Mouse (Mus musculus): Measurements from ENCODE around the gene Nme4.

Gene Nme4

GRCm38 (mm10) chr17:26114461-26114860, 19.1 kb upstream of the Nme4 start:
- CTCF ChIA-PET, result interaction anchor here (0.6 kb wide), 1 partner anchor 22 kb away, joined by 3 read pairs; no protein-coding TSS in a partner anchor

GRCm38 (mm10) chr17:26114061-26114460, 18.7 kb upstream of the Nme4 start:
- CTCF ChIA-PET, result interaction anchor here (0.6 to 1.1 kb wide), 2 partner anchors 22 to 138 kb away, joined by 3 to 8 read pairs; no protein-coding TSS in a partner anchor

GRCm38 (mm10) chr17:26113181-26113948, 18.0 kb upstream of the Nme4 start, which contains the start of gene Tmem8:
Gene Tmem8 (plus strand): TSS chr17:26113299.
- CTCF ChIA-PET, result interaction anchor here (1.1 kb wide), 1 partner anchor 139 kb away, joined by 8 read pairs; no protein-coding TSS in a partner anchor

GRCm38 (mm10) chr17:26112751-26113150, 17.3 kb upstream of the Nme4 start:
- CTCF ChIA-PET, result interaction anchor here (0.7 kb wide), 1 partner anchor 13 kb away, joined by 3 read pairs; no protein-coding TSS in a partner anchor

GRCm38 (mm10) chr17:26111722-26112121, 16.3 kb upstream of the Nme4 start:
- CTCF ChIA-PET, result no interaction called here

GRCm38 (mm10) chr17:26111024-26111423, 15.6 kb upstream of the Nme4 start:
- CTCF ChIA-PET, result interaction anchor here (0.7 kb wide), 1 partner anchor 545 kb away, joined by 4 read pairs; no protein-coding TSS in a partner anchor

- CTCF ChIA-PET, result no interaction called here
Measured at GRCm38 (mm10) chr17:26110156-26110555, 14.8 kb upstream of the Nme4 start.

GRCm38 (mm10) chr17:26105619-26106018, 10.2 kb upstream of the Nme4 start:
- CTCF ChIA-PET, result interaction anchor here (0.8 kb wide), 1 partner anchor 257 kb away, joined by 8 read pairs; no protein-coding TSS in a partner anchor

GRCm38 (mm10) chr17:26101478-26101877, 6.1 kb upstream of the Nme4 start:
- CTCF ChIA-PET, result interaction anchor here (0.6 to 0.7 kb wide), 2 partner anchors 132 to 1551 kb away, joined by 3 to 4 read pairs; no protein-coding TSS in a partner anchor

GRCm38 (mm10) chr17:26100166-26100565, 4.8 kb upstream of the Nme4 start:
- CTCF ChIA-PET, result no interaction called here

- CTCF ChIA-PET, result interaction anchor here (0.6 kb wide), 2 partner anchors 13 to 21 kb away, joined by 3 read pairs; no protein-coding TSS in a partner anchor
Measured at GRCm38 (mm10) chr17:26099316-26099715, 3.9 kb upstream of the Nme4 start.

GRCm38 (mm10) chr17:26098461-26098860, 3.1 kb upstream of the Nme4 start:
- CTCF ChIA-PET, result interaction anchor here (0.6 kb wide), 1 partner anchor 22 kb away, joined by 3 read pairs; no protein-coding TSS in a partner anchor

- CTCF ChIA-PET, result interaction anchor here (0.6 kb wide), 2 partner anchors 10 to 574 kb away, joined by 7 to 9 read pairs; no protein-coding TSS in a partner anchor
Measured at GRCm38 (mm10) chr17:26094531-26095110, 781 bp downstream of the Nme4 start.

- CTCF ChIA-PET, result no interaction called here
Measured at GRCm38 (mm10) chr17:26089905-26090632, 5.3 kb downstream of the Nme4 start, which contains the start of gene Decr2. Gene Decr2 (minus strand): TSS chr17:26090337.

- CTCF ChIA-PET, result interaction anchor here (0.6 kb wide), 1 partner anchor 11 kb away, joined by 3 read pairs; no protein-coding TSS in a partner anchor
Measured at GRCm38 (mm10) chr17:26087059-26087564, 8.3 kb downstream of the Nme4 start.

- CTCF ChIA-PET, result no interaction called here
Measured at GRCm38 (mm10) chr17:26080867-26081266, 14.5 kb downstream of the Nme4 start.

- CTCF ChIA-PET, result no interaction called here
Measured at GRCm38 (mm10) chr17:26078851-26079250, 16.6 kb downstream of the Nme4 start.

GRCm38 (mm10) chr17:26075246-26075645, 20.2 kb downstream of the Nme4 start:
- CTCF ChIA-PET, result no interaction called here

- CTCF ChIA-PET, result no interaction called here
Measured at GRCm38 (mm10) chr17:26070136-26070535, 25.3 kb downstream of the Nme4 start.

- CTCF ChIA-PET, result interaction anchor here (0.7 kb wide), 1 partner anchor 56 kb away, joined by 9 read pairs; no protein-coding TSS in a partner anchor
Measured at GRCm38 (mm10) chr17:26068831-26069739, 26.3 kb downstream of the Nme4 start, which contains the start of gene Rab11fip3. Gene Rab11fip3 (minus strand): TSS chr17:26069555.

All from spleen, embryonic (tissue).